Mouse (Mus musculus) erythroblast, embryonic 14.5 days (primary cell): ENCODE measurements around the gene Acp5.

Experiments used
- GATA1 ChIP-seq: IDR thresholded peaks from 2 replicates; pipeline ENCODE4 v1.6.1; 2012; ENCODE audit warnings: low read length, inconsistent platforms, mixed read lengths
- TAL1 ChIP-seq: IDR thresholded peaks from 3 replicates; pipeline ENCODE4 v1.6.1; 2012; ENCODE audit warnings: low read length, inconsistent platforms, mixed read lengths

DNA sequence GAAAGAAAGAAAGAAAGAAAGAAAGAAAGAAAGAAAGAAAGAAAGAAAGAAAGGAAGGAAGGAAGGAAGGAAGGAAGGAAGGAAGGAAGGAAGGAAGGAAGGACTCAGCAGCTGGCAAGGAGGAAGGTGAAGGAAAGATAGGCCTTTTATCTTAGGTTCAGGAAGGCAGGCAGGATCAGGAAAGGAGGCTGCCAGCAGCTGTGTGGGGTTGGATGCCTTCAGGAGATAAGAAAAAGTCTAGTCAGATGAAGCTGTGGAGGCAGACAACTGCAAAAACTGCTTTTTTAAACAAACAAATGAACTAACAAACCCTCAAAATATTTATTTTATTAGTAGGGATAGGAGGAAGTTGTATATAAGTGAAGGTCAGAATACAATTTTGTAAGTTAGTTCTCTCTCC, 14.0 kb downstream of the Acp5 start:
- no peak for TF ChIP-seq TAL1
- no peak for TF ChIP-seq GATA1
